Mouse (Mus musculus) limb, embryonic 15.5 days (tissue): Measurements from ENCODE around the gene Tshz3. TPM values are rescaled to one million over a fixed set of nuclear protein-coding genes. Genes with fewer than 3 reads are reported as not detected.

ENCODE experiments used
- ATAC-seq: fragments of 200-750 bp; cut with Nextera tagmentation; 2 replicates; pipeline ENCODE4 v1.8.0; 2017; ENCODE audit warnings: low read depth, moderate TSS enrichment; ENCODE audit not compliant: insufficient number of reproducible peaks, low FRiP score, low TSS enrichment
- H3K27ac ChIP-seq: fragments of 300-500 bp; sonication (generic); 2 replicates; pipeline ENCODE4 v1.5.1; 2015; ENCODE audit warnings: moderate library complexity, mild to moderate bottlenecking, inconsistent platforms
- H3K27me3 ChIP-seq: fragments of 300-500 bp; sonication (generic); 2 replicates; pipeline ENCODE4 v1.6.1; 2015; ENCODE audit warnings: inconsistent platforms
- H3K36me3 ChIP-seq: fragments of 300-500 bp; sonication (generic); 2 replicates; pipeline ENCODE4 v1.6.1; 2015; ENCODE audit warnings: inconsistent platforms
- H3K4me1 ChIP-seq: fragments of 300-500 bp; sonication (generic); 2 replicates; pipeline ENCODE4 v1.6.1; 2015; ENCODE audit warnings: inconsistent platforms
- H3K4me2 ChIP-seq: fragments of 300-500 bp; sonication (generic); 2 replicates; pipeline ENCODE4 v1.6.1; 2015; ENCODE audit warnings: mild to moderate bottlenecking, inconsistent platforms
- H3K4me3 ChIP-seq: fragments of 300-500 bp; sonication (generic); 2 replicates; pipeline ENCODE4 v1.5.1; 2015; ENCODE audit warnings: mild to moderate bottlenecking, inconsistent platforms
- H3K9ac ChIP-seq: fragments of 300-500 bp; sonication (generic); 2 replicates; pipeline ENCODE4 v1.6.1; 2015; ENCODE audit warnings: inconsistent platforms
- H3K9me3 ChIP-seq: fragments of 300-500 bp; sonication (generic); 2 replicates; pipeline ENCODE4 v1.6.1; 2016; ENCODE audit warnings: inconsistent platforms
- WGBS: fragments of 180-500 bp; shearing (Covaris S2); methylation state at CpG from one replicate; pipeline ENCODE4 v1.1.7; 2015; 5-methylcytosine and 5-hydroxymethylcytosine counted together
- polyA plus RNA-seq: library from polyadenylated mRNA; unstranded; fragments of >200 nt; fragmentation: Nextera tagmentation; extraction: Ambion mirVana; gene quantifications from 2 replicates; pipeline ENCODE4 v1.2.1, GENCODE M21; 2015

Gene Tshz3
- polyA plus RNA-seq, 1 experiment from 2014 or later = 7.4 TPM

DNA sequence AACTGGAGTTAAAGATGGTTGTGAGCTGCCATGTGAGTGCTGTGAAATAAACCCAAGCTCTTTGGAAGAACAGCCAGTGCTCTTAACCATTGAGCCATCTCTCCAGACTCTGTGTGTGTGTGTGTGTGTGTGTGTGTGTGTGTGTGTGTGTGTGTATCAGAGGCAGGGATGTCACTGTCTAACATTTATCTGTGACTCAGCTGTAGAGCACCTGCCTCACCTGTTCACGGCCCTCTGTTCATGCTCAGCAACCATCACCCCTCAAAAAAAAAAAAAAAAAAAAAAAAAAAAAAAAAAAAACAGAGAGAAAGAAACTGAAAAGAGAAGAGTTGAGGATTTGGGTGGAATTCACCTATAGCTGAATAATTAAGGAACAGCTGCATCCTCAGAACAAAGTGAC lies 10.4 kb upstream of the Tshz3 start:
- H3K4me3 ChIP-seq = no peak overlapping the region
- H3K4me2 ChIP-seq = no peak overlapping the region
- 72% methylated on average over 1 of the region's 1 CpGs for WGBS
- H3K36me3 ChIP-seq = no peaks in the 10 kb centered on the region
- no peaks in the 10 kb centered on the region for H3K9me3 ChIP-seq
- no peak overlapping the region for H3K27ac ChIP-seq
- peaks cover 39% of the 10 kb centered on the region for H3K27me3 ChIP-seq
- H3K4me1 ChIP-seq = peaks cover 14% of the 10 kb centered on the region
- no peak for ATAC-seq
- H3K9ac ChIP-seq = no peak overlapping the region

DNA sequence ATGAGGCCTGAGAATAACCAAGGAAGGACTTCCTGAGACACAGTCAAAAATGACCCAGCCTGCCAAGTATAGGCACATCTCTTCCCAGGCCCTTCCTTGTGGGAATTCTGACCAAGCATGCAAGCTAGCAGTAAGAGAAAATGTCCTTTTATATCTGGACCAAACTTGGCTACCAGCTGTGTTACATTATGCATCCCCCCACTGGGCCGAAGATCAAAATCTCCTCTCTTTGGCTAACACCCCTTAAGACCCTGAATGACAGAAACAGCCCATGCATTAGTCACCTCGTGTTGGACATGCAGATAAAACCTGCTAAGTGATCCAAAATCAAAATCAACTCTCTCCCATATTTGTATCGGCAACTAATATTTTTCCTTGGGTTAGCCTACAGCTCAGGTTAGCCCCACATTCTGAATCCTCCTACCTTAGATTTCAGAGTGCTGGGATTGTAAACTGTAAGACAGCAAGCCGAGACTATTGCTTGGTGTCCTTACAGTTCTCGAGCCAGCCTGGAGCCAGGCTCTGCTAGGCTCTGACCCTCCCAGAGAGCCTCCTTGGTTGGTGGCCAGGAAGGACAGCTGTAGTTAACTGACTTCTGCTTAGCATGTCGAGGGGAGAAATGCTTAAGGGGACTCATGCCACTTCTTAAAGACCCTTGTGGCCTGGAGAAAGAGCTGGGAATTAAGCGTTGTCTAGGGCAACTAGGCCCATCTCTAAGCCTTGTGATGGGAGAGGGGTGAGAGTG lies 8.7 kb upstream of the Tshz3 start:
- 50% methylated on average over 7 of the region's 7 CpGs for WGBS
- Histone ChIP-seq H3K4me1 (peaks cover 14% of the 10 kb centered on the region), H3K27ac (no peak overlapping the region), H3K4me2 (no peak overlapping the region), H3K36me3 (no peaks in the 10 kb centered on the region), H3K27me3 (peaks cover 56% of the 10 kb centered on the region), H3K9me3 (no peaks in the 10 kb centered on the region), H3K9ac (no peak overlapping the region), H3K4me3 (no peak overlapping the region)
- no peak for ATAC-seq

DNA sequence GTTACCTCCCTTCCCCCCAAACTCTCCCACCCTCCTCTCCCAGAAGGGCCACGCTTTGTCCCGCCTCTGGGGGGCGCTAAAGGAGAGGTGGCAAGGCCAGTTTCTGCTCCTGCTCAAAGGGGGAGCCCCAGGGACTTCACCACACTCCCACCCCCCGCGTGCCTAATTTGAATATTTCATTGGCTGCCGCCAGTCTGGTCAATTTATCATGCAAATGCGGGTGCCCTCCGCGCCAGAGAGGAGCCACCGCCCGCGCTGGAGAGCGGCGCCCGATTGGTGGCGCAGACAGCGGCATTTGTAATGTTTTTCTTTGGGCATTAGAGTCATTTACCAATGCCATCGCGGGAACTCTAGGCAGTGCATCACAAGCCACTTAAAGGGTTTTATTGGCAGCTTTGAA lies 7.4 kb upstream of the Tshz3 start:
- ATAC-seq = no peak
- Histone ChIP-seq H3K4me2 (no peak overlapping the region), H3K27me3 (peaks cover 69% of the 10 kb centered on the region), H3K9ac (no peak overlapping the region), H3K4me3 (no peak overlapping the region), H3K27ac (no peak overlapping the region), H3K9me3 (no peaks in the 10 kb centered on the region), H3K36me3 (no peaks in the 10 kb centered on the region), H3K4me1 (peaks cover 20% of the 10 kb centered on the region)
- 1% methylated on average over 19 of the region's 19 CpGs for WGBS

DNA sequence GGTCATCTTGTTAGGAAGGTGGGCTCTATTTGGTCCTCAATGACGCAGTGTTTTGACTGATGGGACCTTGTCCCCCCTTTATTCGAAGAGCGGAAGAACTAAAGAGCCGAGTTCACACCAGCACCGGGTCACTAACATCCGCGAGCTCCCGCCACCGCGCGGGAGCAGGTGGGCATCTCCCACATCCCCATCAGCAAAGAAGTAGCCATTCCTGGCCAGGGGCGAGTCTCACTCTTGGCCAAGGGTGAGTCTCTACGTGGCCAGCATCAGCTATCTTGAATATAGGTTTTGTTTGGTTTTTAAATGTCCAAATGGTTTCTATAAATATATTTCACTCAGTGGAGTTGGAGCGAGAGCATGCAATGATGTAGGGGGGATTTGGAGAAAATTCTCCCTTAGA lies 6.3 kb upstream of the Tshz3 start:
- H3K4me3 ChIP-seq = peak overlapping the region; percentile 16; the same call in 1 of the 2 replicates
- H3K27me3 ChIP-seq = peaks cover 73% of the 10 kb centered on the region
- ATAC-seq = no peak
- no peak overlapping the region for H3K9ac ChIP-seq
- H3K4me1 ChIP-seq = peaks cover 25% of the 10 kb centered on the region
- no peaks in the 10 kb centered on the region for H3K9me3 ChIP-seq
- 5% methylated on average over 14 of the region's 14 CpGs for WGBS
- H3K36me3 ChIP-seq = no peaks in the 10 kb centered on the region
- H3K27ac ChIP-seq = no peak overlapping the region
- H3K4me2 ChIP-seq = peak overlapping the region; percentile 20; the same call in 1 of the 2 replicates

DNA sequence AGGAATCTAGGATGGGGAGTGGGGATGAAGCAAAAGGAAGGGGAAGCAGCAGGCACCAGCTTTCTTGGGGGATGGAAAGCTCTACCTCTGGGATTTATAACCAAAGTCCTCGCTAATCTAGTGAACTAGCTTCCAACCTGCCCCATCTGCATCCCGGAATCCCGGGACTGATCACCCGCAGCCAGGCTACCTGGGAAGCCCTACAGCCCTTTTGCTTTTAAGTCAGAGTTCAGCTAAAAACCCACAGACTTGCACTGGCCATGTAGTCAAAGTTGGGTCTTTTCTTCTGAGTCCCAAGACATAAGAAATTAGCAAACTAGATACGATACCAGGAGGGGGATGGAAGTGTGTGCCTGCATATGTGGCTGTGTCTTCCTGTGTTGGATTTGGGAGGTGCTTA lies 5.5 kb upstream of the Tshz3 start:
- peaks cover 73% of the 10 kb centered on the region for H3K27me3 ChIP-seq
- H3K9me3 ChIP-seq = no peaks in the 10 kb centered on the region
- peak overlapping the region; percentile 20; the same call in 1 of the 2 replicates for H3K4me2 ChIP-seq
- WGBS = 12% methylated on average over 5 of the region's 5 CpGs
- H3K36me3 ChIP-seq = no peaks in the 10 kb centered on the region
- peaks cover 25% of the 10 kb centered on the region for H3K4me1 ChIP-seq
- ATAC-seq = no peak
- no peak overlapping the region for H3K27ac ChIP-seq
- H3K4me3 ChIP-seq = peak overlapping the region; percentile 16
- H3K9ac ChIP-seq = no peak overlapping the region

DNA sequence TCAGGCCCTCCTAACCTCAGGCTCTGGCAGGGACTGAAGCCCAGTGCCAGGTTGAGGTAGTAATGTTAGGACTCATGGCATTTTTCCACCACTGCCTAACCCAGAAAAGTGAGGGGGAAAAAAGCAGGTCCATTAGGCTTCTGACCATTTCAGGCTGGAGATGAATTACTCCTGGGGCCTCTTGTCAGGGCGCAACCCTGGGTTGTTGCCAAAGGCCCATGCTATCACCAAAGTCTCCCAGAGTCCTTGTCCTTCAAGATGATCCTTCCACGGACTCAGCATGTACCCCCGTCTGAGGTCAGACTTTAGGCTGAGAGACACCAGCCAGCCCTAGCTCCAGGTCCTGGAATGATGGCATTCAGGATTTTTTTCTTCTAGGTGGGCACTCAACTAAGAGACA lies 4.8 kb upstream of the Tshz3 start:
- Histone ChIP-seq H3K36me3 (no peaks in the 10 kb centered on the region), H3K9me3 (no peaks in the 10 kb centered on the region), H3K27me3 (peaks cover 73% of the 10 kb centered on the region), H3K4me2 (no peak overlapping the region), H3K9ac (no peak overlapping the region), H3K4me1 (peaks cover 25% of the 10 kb centered on the region), H3K4me3 (no peak overlapping the region), H3K27ac (no peak overlapping the region)
- 35% methylated on average over 3 of the region's 3 CpGs for WGBS
- no peak for ATAC-seq

DNA sequence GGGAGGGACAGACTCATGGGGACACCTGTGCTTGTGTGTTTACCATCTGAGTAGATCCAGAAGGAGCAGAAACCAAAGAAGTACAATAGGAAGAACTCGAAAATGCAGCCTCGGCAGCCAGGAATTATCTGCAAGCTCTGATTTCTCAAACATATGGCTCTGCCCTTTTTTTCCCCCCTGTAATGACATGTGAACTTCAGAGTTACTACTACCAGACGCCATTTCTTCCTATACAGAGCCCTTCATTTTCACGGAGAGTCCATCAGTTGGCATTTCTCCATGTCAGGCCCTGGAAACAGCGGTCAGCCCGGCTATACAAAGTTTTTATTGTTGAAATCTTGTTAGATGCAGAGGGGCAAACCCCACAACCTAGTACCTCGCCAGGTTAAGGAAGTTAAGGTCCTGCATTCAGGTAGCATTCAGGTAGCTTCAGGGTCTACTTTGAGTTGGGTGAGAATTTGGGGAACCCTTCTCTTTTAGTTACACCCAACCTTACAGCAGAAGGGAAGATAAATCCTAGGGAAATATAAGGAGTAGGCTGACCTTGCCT lies 3.2 kb upstream of the Tshz3 start:
- Histone ChIP-seq H3K27me3 (peaks cover 57% of the 10 kb centered on the region), H3K4me1 (peaks cover 35% of the 10 kb centered on the region), H3K9ac (no peak overlapping the region), H3K36me3 (no peaks in the 10 kb centered on the region), H3K4me3 (peak overlapping the region; percentile 78), H3K27ac (no peak overlapping the region), H3K9me3 (no peaks in the 10 kb centered on the region), H3K4me2 (no peak overlapping the region)
- ATAC-seq = no peak
- WGBS = 18% methylated on average over 7 of the region's 7 CpGs

DNA sequence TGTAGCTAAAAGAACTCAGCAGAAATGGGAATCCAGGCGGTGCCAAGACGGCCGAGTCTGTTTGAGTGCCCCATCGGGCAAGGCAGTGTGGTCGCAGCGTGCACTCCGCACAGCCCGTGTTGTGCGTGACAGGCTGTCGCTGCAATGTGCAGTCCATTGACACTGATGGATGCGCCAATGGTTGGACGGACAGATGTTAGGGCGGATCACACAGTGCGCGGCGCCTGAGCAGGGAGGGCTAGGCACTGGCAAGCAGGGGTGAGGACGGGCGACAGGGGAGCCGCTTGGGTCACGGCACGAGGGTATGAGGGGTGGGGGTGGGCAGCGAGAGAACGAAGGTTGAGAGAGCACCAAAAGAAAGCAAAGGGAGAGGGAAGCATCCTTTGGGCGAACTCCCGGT lies 2.6 kb upstream of the Tshz3 start:
- WGBS = 2% methylated on average over 25 of the region's 25 CpGs
- peaks cover 52% of the 10 kb centered on the region for H3K27me3 ChIP-seq
- peak overlapping the region; percentile 78 for H3K4me3 ChIP-seq
- H3K36me3 ChIP-seq = no peaks in the 10 kb centered on the region
- peak overlapping the region; percentile 65 for H3K9ac ChIP-seq
- H3K4me2 ChIP-seq = peak overlapping the region; percentile 93
- H3K4me1 ChIP-seq = peaks cover 35% of the 10 kb centered on the region
- H3K9me3 ChIP-seq = no peaks in the 10 kb centered on the region
- no peak overlapping the region for H3K27ac ChIP-seq
- ATAC-seq = no peak

DNA sequence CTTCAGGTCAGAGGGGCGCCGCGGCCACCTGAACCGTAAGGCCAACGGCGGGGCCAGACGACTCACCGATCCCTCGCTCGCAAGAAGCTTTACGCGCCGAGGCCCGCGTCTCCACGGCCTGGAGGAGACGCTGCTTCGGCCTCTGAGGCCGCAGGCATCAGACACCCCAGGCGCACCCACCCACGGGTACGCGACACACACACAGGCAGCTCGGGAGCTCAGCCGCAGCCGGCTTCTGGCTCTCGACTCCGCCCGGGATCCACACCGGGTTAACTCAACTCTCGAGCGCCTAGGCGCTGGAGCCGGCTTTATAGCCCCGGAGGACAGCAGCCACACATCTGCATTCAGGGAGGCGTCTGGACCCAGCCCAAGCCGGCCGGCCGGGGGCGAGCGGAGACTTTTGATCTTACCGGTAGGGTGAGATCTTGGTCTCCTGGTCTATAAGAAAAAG lies 2.1 kb upstream of the Tshz3 start:
- Histone ChIP-seq H3K4me1 (peaks cover 31% of the 10 kb centered on the region), H3K4me2 (peak overlapping the region; percentile 93), H3K9ac (peak overlapping the region; percentile 65), H3K4me3 (peak overlapping the region; percentile 78), H3K27ac (peak overlapping the region; percentile 88), H3K9me3 (no peaks in the 10 kb centered on the region), H3K36me3 (no peaks in the 10 kb centered on the region), H3K27me3 (peaks cover 46% of the 10 kb centered on the region)
- no peak for ATAC-seq
- under 1% methylated on average over 42 of the region's 42 CpGs for WGBS

DNA sequence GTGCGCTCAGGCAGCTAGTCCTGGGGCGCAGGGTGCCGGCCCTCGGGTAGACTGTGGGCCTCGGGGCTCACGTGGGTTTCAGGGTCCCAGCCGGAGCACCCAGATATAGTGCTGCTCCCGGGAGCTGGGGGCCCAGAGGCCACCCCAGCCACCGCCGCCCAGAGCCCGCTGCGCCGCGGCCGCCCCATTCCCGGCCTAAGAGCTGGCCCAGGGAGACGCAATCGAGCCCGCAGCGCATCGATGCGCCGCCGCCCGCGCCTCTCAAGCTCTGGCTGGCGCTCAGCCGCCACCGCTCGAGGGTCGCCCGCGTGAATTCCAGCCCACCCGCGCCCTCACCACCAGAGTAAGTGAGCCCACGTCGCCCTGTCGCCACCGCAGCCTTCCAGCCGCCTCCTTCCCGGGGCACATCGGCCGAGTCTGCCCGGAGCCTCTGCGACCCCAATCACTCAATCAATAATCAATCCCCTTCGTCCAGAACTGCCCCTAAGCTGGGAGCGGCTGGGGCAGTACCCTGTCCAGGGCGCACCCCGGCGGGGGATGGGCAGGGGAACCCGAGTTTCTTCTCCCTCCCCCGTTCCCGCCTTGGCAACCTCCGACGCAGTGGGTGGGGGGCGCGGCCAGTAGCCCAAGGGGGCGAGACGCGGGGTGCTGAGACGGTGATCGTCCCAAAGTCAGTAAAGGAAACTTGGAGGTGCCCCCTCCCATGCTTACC lies 1.4 kb upstream of the Tshz3 start:
- peaks cover 44% of the 10 kb centered on the region for H3K27me3 ChIP-seq
- H3K36me3 ChIP-seq = no peaks in the 10 kb centered on the region
- peak overlapping the region; percentile 88 for H3K27ac ChIP-seq
- peak overlapping the region; percentile 65 for H3K9ac ChIP-seq
- H3K4me1 ChIP-seq = peaks cover 29% of the 10 kb centered on the region
- H3K4me2 ChIP-seq = peak overlapping the region; percentile 93
- H3K4me3 ChIP-seq = peak overlapping the region; percentile 78
- peak; percentile 22 for ATAC-seq
- no peaks in the 10 kb centered on the region for H3K9me3 ChIP-seq
- under 1% methylated on average over 42 of the region's 62 CpGs for WGBS

DNA sequence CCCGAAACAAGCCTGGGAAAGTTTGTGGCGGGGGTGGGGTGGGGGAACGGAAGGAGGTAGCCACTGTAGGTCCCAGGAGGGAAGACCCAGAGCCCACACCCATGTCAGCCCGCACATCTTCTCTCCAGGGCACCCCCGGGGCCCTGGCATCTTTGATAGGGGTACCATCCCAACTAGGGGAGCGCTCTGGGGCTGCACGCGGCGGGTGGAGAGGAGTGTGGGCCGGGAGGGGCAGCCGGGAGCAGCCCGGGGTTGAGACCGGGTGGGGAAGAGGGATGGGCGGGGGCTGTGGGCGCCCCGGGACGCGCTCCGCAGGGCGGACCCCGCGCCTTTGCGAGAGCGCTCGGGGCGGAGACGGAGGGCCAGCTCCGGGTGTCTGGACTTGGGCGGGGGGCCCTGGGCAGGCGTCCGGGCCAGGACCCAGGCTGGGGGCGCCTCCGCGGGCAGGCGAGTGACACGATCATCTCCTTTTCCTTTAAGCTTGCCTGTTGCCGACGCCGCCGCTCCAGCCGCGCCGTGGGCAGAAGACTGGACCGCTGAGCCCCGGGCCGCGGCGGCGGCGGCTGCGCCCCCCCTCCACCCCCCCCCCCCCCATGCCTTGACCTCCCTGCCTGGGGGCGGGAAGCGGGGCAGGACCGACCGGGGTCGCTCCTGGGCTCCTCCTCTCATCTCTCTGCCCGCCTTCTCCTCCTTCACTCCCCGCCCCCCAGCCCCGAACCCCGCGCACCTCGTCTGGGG lies 631 bp upstream of the Tshz3 start:
- Histone ChIP-seq H3K27ac (peak overlapping the region; percentile 88), H3K4me1 (peaks cover 22% of the 10 kb centered on the region), H3K4me3 (peak overlapping the region; percentile 78), H3K4me2 (peak overlapping the region; percentile 93), H3K27me3 (peaks cover 36% of the 10 kb centered on the region), H3K9ac (peak overlapping the region; percentile 65), H3K36me3 (no peaks in the 10 kb centered on the region), H3K9me3 (no peaks in the 10 kb centered on the region)
- under 1% methylated on average over 33 of the region's 62 CpGs for WGBS
- peak; percentile 87 for ATAC-seq
